ENCODE assay signal across 8 mouse cellular contexts in genomic region chr17:35879245-35880057, GRCm38 (mm10). TPM values are rescaled to one million over a fixed set of nuclear protein-coding genes. Genes with fewer than 3 reads are reported as not detected.
DNase-seq lines count a peak whose midpoint lies in the region; ATAC-seq and TF ChIP-seq lines count a peak whose summit lies in the region.

TSS of gene Dhx16 (plus strand) at chr17:35879819.

- peak; percentile 59 to 83 for TF ChIP-seq POLR2A in MEL (IDR thresholded peaks at IDR 0.05; ENCODE audit: control insufficient read depth in 1 of 2, insufficient read depth in 1 of 2, low read depth in 1 of 2, low read length in 2 of 2, poor library complexity in 1 of 2)
- peak; percentile 63 for TF ChIP-seq POLR2A in cerebellum, adult 2 months (IDR thresholded peaks at IDR 0.05; ENCODE audit: borderline replicate concordance, insufficient read depth, low read length)

- peaks cover 0 to 8% of the 10 kb centered on the region in 2 experiments; a peak in 3 of 4 replicates for H3K36me3 ChIP-seq in MEL (ENCODE audit: control insufficient read depth in 1 of 2, insufficient read depth in 2 of 2, low read length in 2 of 2)
- peaks cover 39% of the 10 kb centered on the region for H3K36me3 ChIP-seq in forebrain, postnatal 0 days (ENCODE audit: insufficient read depth)
- peaks cover 36% of the 10 kb centered on the region for H3K36me3 ChIP-seq in lung, embryonic 16.5 days (ENCODE audit: control insufficient read depth, insufficient read depth, low read length)

- peak within 1 kb of the TSS; percentile 87 to 92 for H3K4me3 ChIP-seq in MEL (ENCODE audit: control insufficient read depth in 1 of 2, insufficient read depth in 1 of 2, low read depth in 2 of 2, low read length in 2 of 2)
- H3K4me3 ChIP-seq in cerebellum, adult 2 months (replicated peaks; ENCODE audit: insufficient read depth, low read depth, low read length), result peak within 1 kb of the TSS; percentile 76
- peak within 1 kb of the TSS; percentile 83 for H3K4me3 ChIP-seq in forebrain, postnatal 0 days (ENCODE audit: low read depth, low read length)
- H3K4me3 ChIP-seq in lung, embryonic 16.5 days (ENCODE audit: low read length), result peak within 1 kb of the TSS; percentile 95

- TF ChIP-seq RAD21 in MEL (IDR thresholded peaks at IDR 0.05; ENCODE audit: low read depth, low read length), result peak; percentile 56

- peak within 1 kb of the TSS; percentile 54 for H3K27ac ChIP-seq in MEL (ENCODE audit: control insufficient read depth, low read depth, low read length)
- H3K27ac ChIP-seq in cerebellum, adult 2 months (ENCODE audit: insufficient read depth, low read length), result peak within 1 kb of the TSS; percentile 26; the same call in 1 of the 2 replicates
- H3K27ac ChIP-seq in forebrain, postnatal 0 days (ENCODE audit: low read depth, low read length), result peak within 1 kb of the TSS; percentile 76
- H3K27ac ChIP-seq in lung, embryonic 16.5 days (ENCODE audit: low read length), result peak within 1 kb of the TSS; percentile 49; the same call in 1 of the 2 replicates

- H3K4me1 ChIP-seq in MEL (ENCODE audit: control insufficient read depth in 1 of 2, insufficient read depth in 2 of 2, low read length in 2 of 2), result peaks cover 2 to 12% of the 10 kb centered on the region in 2 experiments; a peak in 3 of 4 replicates
- H3K4me1 ChIP-seq in cerebellum, adult 2 months (ENCODE audit: control insufficient read depth, insufficient read depth, low read length), result peaks cover 9% of the 10 kb centered on the region
- H3K4me1 ChIP-seq in forebrain, postnatal 0 days (ENCODE audit: insufficient read depth), result peaks cover 10% of the 10 kb centered on the region
- H3K4me1 ChIP-seq in lung, embryonic 16.5 days (replicated peaks; ENCODE audit: control insufficient read depth, insufficient read depth, low read length), result peaks cover 11% of the 10 kb centered on the region; the same call in 1 of the 2 replicates

- TF ChIP-seq CTCF in MEL (IDR thresholded peaks at IDR 0.05 in 2 of 3, conservative IDR thresholded peaks at IDR 0.05 in 1 of 3; ENCODE audit: control insufficient read depth in 1 of 3, insufficient read depth in 1 of 3, low read depth in 2 of 3, low read length in 3 of 3, poor library complexity in 1 of 3, severe bottlenecking in 1 of 3), result peak; percentile 61 to 89 (median 79)
- peak; percentile 75 for TF ChIP-seq CTCF in cerebellum, adult 2 months (IDR thresholded peaks at IDR 0.05; ENCODE audit: borderline replicate concordance, insufficient read depth, low read depth, low read length)
- peak; percentile 90 for TF ChIP-seq CTCF in forebrain, postnatal 0 days (IDR thresholded peaks at IDR 0.05; ENCODE audit: low read depth)

- peak within 1 kb of the TSS; percentile 89 for H3K9ac ChIP-seq in MEL (ENCODE audit: control insufficient read depth, low read depth, low read length, poor library complexity, severe bottlenecking)
- peak within 1 kb of the TSS; percentile 71 for H3K9ac ChIP-seq in forebrain, postnatal 0 days
- H3K9ac ChIP-seq in lung, embryonic 16.5 days (ENCODE audit: low read length), result peak within 1 kb of the TSS; percentile 89

- WGBS in cerebellum, adult 2 months, result 5% methylated on average over 66 of the region's 66 CpGs
- WGBS in forebrain, postnatal 0 days, result 9% methylated on average over 66 of the region's 66 CpGs
- 6% methylated on average over 62 of the region's 66 CpGs for WGBS in lung, embryonic 16.5 days

- H3K79me2 ChIP-seq in MEL (ENCODE audit: control insufficient read depth, insufficient read depth, low read length, poor library complexity), result peaks cover 14% of the 10 kb centered on the region

- ATAC-seq in forebrain, postnatal 0 days, result peak; percentile 96
- ATAC-seq in lung, embryonic 16.5 days (ENCODE audit: low read depth), result peak; percentile 94

- no peaks in the 10 kb centered on the region for H3K9me3 ChIP-seq in MEL (replicated peaks; ENCODE audit: insufficient read depth, low read length)
- no peaks in the 10 kb centered on the region for H3K9me3 ChIP-seq in forebrain, postnatal 0 days (ENCODE audit: low read length)
- no peaks in the 10 kb centered on the region for H3K9me3 ChIP-seq in lung, embryonic 16.5 days (ENCODE audit: control insufficient read depth, low read length)

- TF ChIP-seq EP300 in MEL (IDR thresholded peaks at IDR 0.05; ENCODE audit: low read depth in 1 of 2, low read length in 2 of 2), result no peak; a peak in 1 of 4 replicates

- DNase-seq in MEL (ENCODE audit: low read depth, low spot score), result peak; percentile 98
- DNase-seq in cerebellum, adult 2 months, result peak; percentile 96 to 97
- peak; percentile 97 for DNase-seq in forebrain, postnatal 0 days
- DNase-seq in heart, postnatal 4 days, result peak; percentile 97
- DNase-seq in layer of hippocampus, adult 9-10 months (ENCODE audit: low spot score), result peak; percentile 93
- DNase-seq in ovary, postnatal 10 days (ENCODE audit: low spot score), result peak; percentile 69
- DNase-seq in thymus, postnatal 10 days (ENCODE audit: low spot score in 2 of 2), result peak; percentile 90 to 96

- H3K4me2 ChIP-seq in forebrain, postnatal 0 days (ENCODE audit: low read depth), result peak within 1 kb of the TSS; percentile 81
- peak within 1 kb of the TSS; percentile 78 for H3K4me2 ChIP-seq in lung, embryonic 16.5 days (ENCODE audit: low read depth, low read length)

- no peaks in the 10 kb centered on the region for H3K27me3 ChIP-seq in MEL (ENCODE audit: control insufficient read depth in 1 of 2, insufficient read depth in 2 of 2, low read length in 2 of 2)
- no peaks in the 10 kb centered on the region for H3K27me3 ChIP-seq in cerebellum, adult 2 months (ENCODE audit: control insufficient read depth, insufficient read depth, low read length)
- H3K27me3 ChIP-seq in forebrain, postnatal 0 days (ENCODE audit: insufficient read depth, low read length), result no peaks in the 10 kb centered on the region
- H3K27me3 ChIP-seq in lung, embryonic 16.5 days (ENCODE audit: control insufficient read depth, insufficient read depth, low read depth, low read length), result no peaks in the 10 kb centered on the region

TF ChIP-seq in MEL, 35 proteins besides CTCF, POLR2A, EP300 and RAD21 (continues in another document):
- TF ChIP-seq NRF1 (IDR thresholded peaks at IDR 0.05; ENCODE audit: insufficient read depth, low read depth, low read length, poor library complexity, severe bottlenecking) (peak; percentile 61), MYB (IDR thresholded peaks at IDR 0.05; ENCODE audit: low read depth, low read length) (no peak), CHD1 (IDR thresholded peaks at IDR 0.05; ENCODE audit: low read depth, low read length) (no peak), SIN3A (IDR thresholded peaks at IDR 0.05; ENCODE audit: low read length) (peak; percentile 97), MXI1 (IDR thresholded peaks at IDR 0.05; ENCODE audit: low read depth, low read length) (peak; percentile 91; the same call in 1 of the 2 replicates), SMC3 (IDR thresholded peaks at IDR 0.05; ENCODE audit: low read depth, low read length) (peak; percentile 72), E2F4 (IDR thresholded peaks at IDR 0.05; ENCODE audit: borderline replicate concordance, low read depth, low read length) (peak; percentile 25; the same call in 1 of the 2 replicates), NELFE (IDR thresholded peaks at IDR 0.05; ENCODE audit: low read depth, low read length) (peak; percentile 70), ELF1 (IDR thresholded peaks at IDR 0.05; ENCODE audit: low read depth, low read length) (peak; percentile 99), ZMIZ1 (IDR thresholded peaks at IDR 0.05; ENCODE audit: low read depth, low read length) (no peak), MAX (IDR thresholded peaks at IDR 0.05; ENCODE audit: low read length) (no peak; the same call in 1 of the 2 replicates), BHLHE40 (IDR thresholded peaks at IDR 0.05; ENCODE audit: borderline replicate concordance, low read depth, low read length) (no peak), ZC3H11A (IDR thresholded peaks at IDR 0.05; ENCODE audit: low read depth, low read length) (peak; percentile 32), POLR2AphosphoS5 (IDR thresholded peaks at IDR 0.05; ENCODE audit: borderline replicate concordance, low read depth, low read length) (no peak), CHD2 (IDR thresholded peaks at IDR 0.05; ENCODE audit: low read length) (no peak), GATA1 (IDR thresholded peaks at IDR 0.05; ENCODE audit: low read depth, low read length) (peak; percentile 42; the same call in 1 of the 2 replicates), USF1 (IDR thresholded peaks at IDR 0.05; ENCODE audit: low read depth, low read length) (0 out of 2 replicates have a peak, but pooled peaks have one; percentile 20), MYC (IDR thresholded peaks at IDR 0.05; ENCODE audit: low read depth, low read length) (0 out of 2 replicates have a peak, but pooled peaks have one; percentile 36), POLR2AphosphoS2 (IDR thresholded peaks at IDR 0.05; ENCODE audit: low read length) (peak; percentile 37; the same call in 1 of the 2 replicates), KAT2A (conservative IDR thresholded peaks at IDR 0.05; ENCODE audit: low read depth, low read length) (peak; percentile 85), TCF12 (IDR thresholded peaks at IDR 0.05; ENCODE audit: low read depth, low read length) (peak; percentile 46; the same call in 1 of the 2 replicates), USF2 (IDR thresholded peaks at IDR 0.05; ENCODE audit: borderline replicate concordance in 1 of 2, insufficient read depth in 1 of 2, low read depth in 1 of 2, low read length in 2 of 2) (no peak), ETS1 (IDR thresholded peaks at IDR 0.05; ENCODE audit: low read depth, low read length) (peak; percentile 67), MEF2A (IDR thresholded peaks at IDR 0.05; ENCODE audit: extremely low read depth, insufficient replicate concordance, low read depth, low read length, poor library complexity, severe bottlenecking) (0 out of 2 replicates have a peak, but pooled peaks have one; percentile 23), GABPA (IDR thresholded peaks at IDR 0.05; ENCODE audit: low read depth, low read length) (peak; percentile 49; the same call in 1 of the 2 replicates), RCOR1 (IDR thresholded peaks at IDR 0.05; ENCODE audit: low read depth, low read length) (no peak; the same call in 1 of the 2 replicates), HCFC1 (IDR thresholded peaks at IDR 0.05; ENCODE audit: low read depth, low read length) (peak; percentile 96), TAL1 (IDR thresholded peaks at IDR 0.05; ENCODE audit: low read length) (no peak)

RNA-seq across cellular contexts. Expression of gene Dhx16, which starts in this region (rescaled TPM):
- total RNA-seq in MEL (2012; rRNA removed), result 75.4 and 79.2 TPM in 2 replicates
- 100 to 1,000 TPM in 1 of 2 experiments, not detected in 1; 101 TPM for polyA plus RNA-seq in MEL (2012; ENCODE audit: insufficient read depth in 1 of 2, insufficient read length in 2 of 2, low read depth in 1 of 2, low replicate concordance in 2 of 2, missing spikeins in 1 of 2)
- polyA plus RNA-seq in cerebellum, adult 2 months (2012; rRNA removed), result 52.2 and 57.4 TPM in 2 replicates
- total RNA-seq in forebrain, postnatal 0 days (2014; rRNA removed), result 33.0 and 33.2 TPM in 2 replicates
- 21.8 and 22.1 TPM in 2 replicates for polyA plus RNA-seq in forebrain, postnatal 0 days (2015; fragmentation: Nextera tagmentation; extraction: Ambion mirVana)
- total RNA-seq in heart, postnatal 4 days (2021), result 10 to 100 TPM; 24.2 to 25.1 TPM
- polyA plus RNA-seq in lung, embryonic 16.5 days (2015; fragmentation: Nextera tagmentation; extraction: Ambion mirVana), result 40.2 and 42.4 TPM in 2 replicates

Comparison
In these comparisons a context has a peak if more than half of its experiments do, and no peak if none do; other contexts are left out.
1. Peak in every context shown above with its lines: DNase-seq, ATAC-seq, H3K4me3 ChIP-seq and H3K27ac ChIP-seq.
2. H3K27ac ChIP-seq: peak in every context shown above with its lines; median percentile 76 in forebrain, postnatal 0 days; 54 in MEL; 49 in lung, embryonic 16.5 days; 26 in cerebellum, adult 2 months.